Mouse (Mus musculus) mammary gland, adult 2 months (tissue): ENCODE data around the gene Ptpn22. TPM values are rescaled to one million over a fixed set of nuclear protein-coding genes. Genes with fewer than 3 reads are reported as not detected.

Experiments
- polyA plus RNA-seq: library from polyadenylated mRNA; depleted of rRNA; stranded (reverse); fragments of >200 nt; gene quantifications from 2 replicates; pipeline ENCODE4 v1.2.3, GENCODE M21; 2012; ENCODE audit warnings: low replicate concordance; rRNA removed

Ptpn22 gene
- 12.0 and 16.0 TPM in 2 replicates for polyA plus RNA-seq

DNA sequence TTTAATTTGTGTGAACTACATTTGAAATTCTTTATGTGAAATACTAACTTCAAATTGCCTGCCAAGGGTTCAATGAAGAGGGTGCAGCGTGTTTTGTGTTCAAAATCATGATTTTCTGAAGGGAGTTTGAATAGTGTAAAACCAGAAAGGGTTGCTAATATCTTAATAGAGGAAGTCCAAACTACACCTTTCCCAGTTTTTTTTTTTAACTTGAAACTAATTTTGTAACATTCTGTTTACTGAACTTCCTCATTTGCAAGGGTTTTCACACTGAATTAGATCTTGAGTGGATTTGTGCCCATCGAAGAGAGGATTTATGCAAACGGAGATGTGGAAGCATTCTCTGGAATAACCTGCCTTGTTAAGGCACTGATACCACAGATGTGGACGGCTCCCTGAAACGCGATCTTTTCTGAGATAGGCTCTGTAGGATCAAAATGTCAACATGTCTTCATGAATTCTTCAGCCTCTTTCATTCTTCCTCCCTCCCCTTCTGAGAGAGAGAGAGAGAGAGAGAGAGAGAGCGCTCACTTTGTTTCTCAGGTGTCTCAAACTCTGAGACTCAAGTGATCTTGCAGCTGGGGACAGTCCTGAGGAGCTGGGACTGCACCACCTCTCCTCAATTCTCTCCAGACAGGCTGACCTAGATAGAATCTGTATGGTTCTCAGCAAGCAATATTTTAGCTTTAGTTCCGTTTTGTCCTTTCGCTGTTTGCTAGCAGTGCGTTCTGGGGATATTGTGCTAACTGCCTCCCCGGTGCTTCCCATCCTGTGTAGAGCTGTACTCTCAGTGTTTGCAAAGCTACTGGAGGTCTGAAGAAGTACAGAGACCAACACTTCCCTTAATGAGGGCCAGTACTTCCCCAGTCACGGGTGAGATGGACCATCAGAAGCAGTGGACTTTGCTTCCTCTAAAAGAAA is at the start of gene Ptpn22:
Gene Ptpn22 (plus strand): TSS at position 915 of the 921 bp plus-strand sequence.

DNA sequence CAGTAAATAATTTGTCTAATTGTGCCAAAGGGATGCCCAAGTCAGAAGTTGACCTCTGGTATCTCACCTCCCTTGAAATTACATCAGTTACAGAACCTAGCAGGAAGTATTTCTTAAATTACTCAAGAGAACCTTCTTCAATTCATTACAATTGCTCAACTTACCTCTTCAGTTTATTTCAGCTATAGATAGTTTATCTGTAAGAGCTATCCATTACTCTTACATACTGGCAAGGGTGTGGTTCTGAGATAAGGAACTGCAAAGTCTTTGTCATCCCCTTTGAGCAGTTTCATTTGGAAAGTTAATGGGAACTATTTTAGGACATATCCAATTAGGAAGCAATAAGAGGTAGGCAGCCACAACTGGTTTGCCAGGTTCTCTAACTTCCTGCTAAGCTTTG is 27.2 kb upstream of the Ptpn22 start, which contains the start of gene Bcl2l15:
Gene Bcl2l15 (plus strand): TSS at position 176 of the 400 bp plus-strand sequence.

DNA sequence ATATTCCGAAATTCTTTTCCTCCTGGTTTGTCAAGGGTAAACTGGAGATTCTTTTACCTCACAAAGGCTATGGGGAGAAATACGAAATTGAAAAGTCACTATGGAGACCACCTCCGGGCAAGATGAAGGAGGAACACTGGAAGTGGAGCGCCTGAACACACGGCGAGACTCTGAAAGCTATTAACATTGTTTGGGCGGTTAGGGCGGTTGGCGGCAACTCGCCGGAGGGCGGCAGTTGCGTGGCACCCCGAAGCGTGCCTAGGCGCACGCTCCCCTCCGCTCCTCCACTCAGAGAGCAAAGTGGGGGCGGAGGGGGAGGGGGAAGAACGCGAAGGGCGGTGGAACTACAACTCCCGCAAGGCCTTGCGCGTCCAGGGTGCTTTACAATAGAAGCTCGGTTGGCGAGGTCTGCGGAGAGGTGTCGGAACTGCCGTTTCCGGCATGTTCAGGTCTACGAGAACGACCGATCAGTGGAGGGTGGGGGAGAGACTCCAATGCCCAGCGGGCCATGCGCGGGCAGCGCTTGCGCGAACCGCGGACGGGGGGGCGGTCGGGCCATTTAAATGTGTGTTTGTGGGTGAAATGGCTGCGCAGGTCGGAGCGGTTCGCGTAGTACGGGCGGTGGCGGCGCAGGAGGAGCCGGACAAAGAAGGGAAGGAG is 54.5 kb downstream of the Ptpn22 start, which contains the start of gene Rsbn1:
Gene Rsbn1 (plus strand): TSS at position 111 of the 660 bp plus-strand sequence.

Other genes with a start within 250 kb of the Ptpn22 start
- gene Atg4a-ps, start 213.7 kb upstream of the Ptpn22 start, polyA plus RNA-seq, result 0.07 TPM in 1 of 2 replicates, not detected in the other
- gene Olfml3, start 121.8 kb upstream of the Ptpn22 start, polyA plus RNA-seq, result 10.8 and 17.0 TPM in 2 replicates
- gene Gm10964, start 120.4 kb upstream of the Ptpn22 start, polyA plus RNA-seq, result not detected in 2 replicates
- 81.0 and 97.1 TPM in 2 replicates for gene Hipk1, start 68.2 kb upstream of the Ptpn22 start, polyA plus RNA-seq
- gene Dclre1b, start 50.4 kb upstream of the Ptpn22 start, polyA plus RNA-seq, result 16.3 and 19.2 TPM in 2 replicates
- gene Ap4b1, start 50.3 kb upstream of the Ptpn22 start, polyA plus RNA-seq, result 10.9 and 23.3 TPM in 2 replicates
- 0.13 TPM in 1 of 2 replicates, not detected in the other for gene Gm43064, start 50.2 kb upstream of the Ptpn22 start, polyA plus RNA-seq
- not detected in 2 replicates for gene Bcl2l15, start 27.2 kb upstream of the Ptpn22 start, polyA plus RNA-seq
- 3.2 and 6.5 TPM in 2 replicates for gene Rsbn1, start 54.3 kb downstream of the Ptpn22 start, polyA plus RNA-seq
- gene Phtf1, start 108.3 kb downstream of the Ptpn22 start, polyA plus RNA-seq, result 4.4 and 8.3 TPM in 2 replicates